Mouse (Mus musculus): ENCODE measurements at regions not wholly inside any gene's neighbourhood (a gene's known extent, or its start where the extent isn't known, plus 50 kb on each side); places are given as distances from the start of the nearest gene placed in this dataset.

DNA sequence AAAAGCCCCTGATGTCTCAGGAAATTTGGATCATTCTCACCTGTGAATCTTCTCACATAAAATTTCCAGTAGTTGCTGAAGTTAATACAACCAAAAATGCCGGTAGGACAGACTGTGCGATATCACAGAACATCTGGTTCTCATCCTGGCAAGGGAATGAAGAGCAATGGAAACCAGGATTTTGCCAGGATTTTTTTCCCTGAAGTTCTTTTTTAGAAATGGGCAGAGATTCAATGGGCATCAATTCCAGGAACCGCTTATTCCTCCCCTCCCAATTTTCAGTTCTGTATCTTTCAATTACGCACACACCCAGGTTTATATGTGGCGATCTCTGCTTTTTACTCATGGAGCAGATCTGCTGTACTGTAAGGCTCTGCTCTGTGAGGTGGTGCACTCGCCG is 496.3 kb downstream of the Etnk1 start:
- TF ChIP-seq EP300 (IDR thresholded peaks at IDR 0.05; ENCODE audit: insufficient read depth, low read depth, low read length) = no peak
- TF ChIP-seq POLR2A (IDR thresholded peaks at IDR 0.05; ENCODE audit: insufficient read depth, low read depth, low read length) = no peak
- TF ChIP-seq CTCF (IDR thresholded peaks at IDR 0.05) = no peak
